Mouse (Mus musculus) forebrain, embryonic 11.5 days (tissue): ENCODE measurements around the gene Clcnka. TPM values are rescaled to one million over a fixed set of nuclear protein-coding genes. Genes with fewer than 3 reads are reported as not detected.

Experiments used
- ATAC-seq: fragments of 200-750 bp; cut with Nextera tagmentation; replicated peaks from 2 replicates; pipeline ENCODE4 v1.8.0; 2017; ENCODE audit warnings: moderate TSS enrichment; ENCODE audit not compliant: low FRiP score
- DNase-seq: peaks from one replicate; pipeline ENCODE4 v3.0.0-alpha.2; 2017; ENCODE audit warnings: low spot score
- H3K27ac ChIP-seq: fragments of 300-500 bp; sonication (generic); 2 replicates; pipeline ENCODE4 v1.5.1; 2014; ENCODE audit warnings: low read depth, low read length
- H3K27me3 ChIP-seq: fragments of 300-500 bp; sonication (generic); 2 replicates; pipeline ENCODE4 v1.6.1; 2014; ENCODE audit warnings: mild to moderate bottlenecking, low read length, mixed read lengths; ENCODE audit not compliant: control insufficient read depth, insufficient read depth
- H3K36me3 ChIP-seq: fragments of 300-500 bp; sonication (generic); 2 replicates; pipeline ENCODE4 v1.6.1; 2014; ENCODE audit warnings: mild to moderate bottlenecking, low read length, moderate library complexity, mixed read lengths; ENCODE audit not compliant: control insufficient read depth, insufficient read depth
- H3K4me1 ChIP-seq: fragments of 300-500 bp; sonication (generic); replicated peaks from 2 replicates; pipeline ENCODE4 v1.6.1; 2014; ENCODE audit warnings: low read length, mixed read lengths; ENCODE audit not compliant: control insufficient read depth, insufficient read depth
- H3K4me2 ChIP-seq: fragments of 300-500 bp; sonication (generic); 2 replicates; pipeline ENCODE4 v1.6.1; 2014; ENCODE audit warnings: low read depth, mild to moderate bottlenecking, low read length, moderate library complexity, mixed read lengths; ENCODE audit not compliant: severe bottlenecking
- H3K4me3 ChIP-seq: fragments of 300-500 bp; sonication (generic); 2 replicates; pipeline ENCODE4 v1.5.1; 2014; ENCODE audit warnings: low read depth, low read length
- H3K9ac ChIP-seq: fragments of 300-500 bp; sonication (generic); 2 replicates; pipeline ENCODE4 v1.6.1; 2014; ENCODE audit warnings: low read length
- H3K9me3 ChIP-seq: fragments of 300-500 bp; sonication (generic); 2 replicates; pipeline ENCODE4 v1.6.1; 2016; ENCODE audit warnings: low read length, mixed read lengths; ENCODE audit not compliant: control insufficient read depth
- WGBS: fragments of 180-500 bp; shearing (Covaris S2); extraction: QIAGEN DNeasy Blood & Tissue Kit; methylation state at CpG from one replicate; pipeline ENCODE4 v1.1.7; 2014; 5-methylcytosine and 5-hydroxymethylcytosine counted together
- polyA plus RNA-seq: library from polyadenylated mRNA; unstranded; fragments of >200 nt; fragmentation: Nextera tagmentation; extraction: Ambion mirVana; gene quantifications from 2 replicates; pipeline ENCODE4 v1.2.1, GENCODE M21; 2014

The Clcnka gene
- polyA plus RNA-seq, 1 experiment from 2014 or later, result 0.17 TPM

GRCm38 (mm10) chr4:141411430-141411992, 13.0 kb upstream of the Clcnka start:
- DNase-seq (no peak), ATAC-seq (no peak)
- H3K4me3 ChIP-seq, result no peak overlapping the region
- no peaks in the 10 kb centered on the region for H3K27me3 ChIP-seq
- H3K4me1 ChIP-seq, result no peaks in the 10 kb centered on the region
- H3K9me3 ChIP-seq, result no peaks in the 10 kb centered on the region
- no peaks in the 10 kb centered on the region for H3K36me3 ChIP-seq
- H3K27ac ChIP-seq, result no peak overlapping the region
- H3K4me2 ChIP-seq, result no peak overlapping the region
- 19% methylated on average over 22 of the region's 22 CpGs for WGBS
- H3K9ac ChIP-seq, result no peak overlapping the region

- H3K4me3 ChIP-seq, result no peak overlapping the region
- no peaks in the 10 kb centered on the region for H3K36me3 ChIP-seq
- no peak overlapping the region for H3K27ac ChIP-seq
- no peak overlapping the region for H3K9ac ChIP-seq
- 0 out of 2 replicates have a peak, but pooled peaks cover 2% of the 10 kb centered on the region for H3K4me1 ChIP-seq
- H3K27me3 ChIP-seq, result no peaks in the 10 kb centered on the region; the same call in 1 of the 2 replicates
- no peak overlapping the region for H3K4me2 ChIP-seq
- no peaks in the 10 kb centered on the region for H3K9me3 ChIP-seq
- ATAC-seq (no peak), DNase-seq (no peak)
- 93% methylated on average over 3 of the region's 3 CpGs for WGBS
Observed at GRCm38 (mm10) chr4:141408577-141408976, 10.1 kb upstream of the Clcnka start.

- H3K36me3 ChIP-seq, result no peaks in the 10 kb centered on the region
- H3K4me1 ChIP-seq, result 0 out of 2 replicates have a peak, but pooled peaks cover 2% of the 10 kb centered on the region
- H3K27ac ChIP-seq, result no peak overlapping the region
- H3K4me2 ChIP-seq, result no peak overlapping the region
- DNase-seq (no peak), ATAC-seq (no peak)
- 53% methylated on average over 13 of the region's 14 CpGs for WGBS
- H3K9ac ChIP-seq, result no peak overlapping the region
- H3K9me3 ChIP-seq, result no peaks in the 10 kb centered on the region
- no peak overlapping the region for H3K4me3 ChIP-seq
- no peaks in the 10 kb centered on the region; the same call in 1 of the 2 replicates for H3K27me3 ChIP-seq
Observed at GRCm38 (mm10) chr4:141406516-141407299, 8.2 kb upstream of the Clcnka start.

- no peaks in the 10 kb centered on the region for H3K9me3 ChIP-seq
- no peak for ATAC-seq
- DNase-seq, result no peak
- H3K27ac ChIP-seq, result no peak overlapping the region
- no peak overlapping the region for H3K9ac ChIP-seq
- no peaks in the 10 kb centered on the region; the same call in 1 of the 2 replicates for H3K27me3 ChIP-seq
- H3K4me3 ChIP-seq, result no peak overlapping the region
- 0 out of 2 replicates have a peak, but pooled peaks cover 2% of the 10 kb centered on the region for H3K4me1 ChIP-seq
- 85% methylated on average over 3 of the region's 3 CpGs for WGBS
- H3K4me2 ChIP-seq, result no peak overlapping the region
- no peaks in the 10 kb centered on the region for H3K36me3 ChIP-seq
Observed at GRCm38 (mm10) chr4:141405314-141405622, 6.7 kb upstream of the Clcnka start.

- DNase-seq, result peak; percentile 94
- Histone ChIP-seq H3K27me3 (no peaks in the 10 kb centered on the region; the same call in 1 of the 2 replicates), H3K9ac (no peak overlapping the region), H3K27ac (no peak overlapping the region), H3K4me1 (0 out of 2 replicates have a peak, but pooled peaks cover 2% of the 10 kb centered on the region), H3K4me3 (no peak overlapping the region), H3K4me2 (peak overlapping the region; percentile 24; the same call in 1 of the 2 replicates), H3K9me3 (no peaks in the 10 kb centered on the region), H3K36me3 (no peaks in the 10 kb centered on the region)
- peak; percentile 78 for ATAC-seq
- WGBS, result 12% methylated on average over 15 of the region's 15 CpGs
Observed at GRCm38 (mm10) chr4:141404518-141405313, 6.2 kb upstream of the Clcnka start.

GRCm38 (mm10) chr4:141400171-141400570, 1.6 kb upstream of the Clcnka start:
- Histone ChIP-seq H3K4me1 (0 out of 2 replicates have a peak, but pooled peaks cover 2% of the 10 kb centered on the region), H3K9me3 (no peaks in the 10 kb centered on the region), H3K27me3 (no peaks in the 10 kb centered on the region; the same call in 1 of the 2 replicates), H3K4me3 (no peak overlapping the region), H3K27ac (no peak overlapping the region), H3K36me3 (no peaks in the 10 kb centered on the region), H3K4me2 (no peak overlapping the region), H3K9ac (no peak overlapping the region)
- WGBS, result 90% methylated on average over 15 of the region's 15 CpGs
- ATAC-seq (no peak), DNase-seq (no peak)

GRCm38 (mm10) chr4:141397861-141398260, 663 bp downstream of the Clcnka start:
- H3K9ac ChIP-seq, result no peak overlapping the region
- H3K4me2 ChIP-seq, result no peak overlapping the region
- H3K27me3 ChIP-seq, result no peaks in the 10 kb centered on the region; the same call in 1 of the 2 replicates
- no peak for ATAC-seq
- 79% methylated on average over 12 of the region's 12 CpGs for WGBS
- H3K9me3 ChIP-seq, result no peaks in the 10 kb centered on the region
- DNase-seq, result no peak
- H3K36me3 ChIP-seq, result no peaks in the 10 kb centered on the region
- no peaks in the 10 kb centered on the region for H3K4me1 ChIP-seq
- H3K27ac ChIP-seq, result no peak overlapping the region
- no peak overlapping the region for H3K4me3 ChIP-seq

GRCm38 (mm10) chr4:141394751-141395150, 3.8 kb downstream of the Clcnka start:
- Histone ChIP-seq H3K27me3 (no peaks in the 10 kb centered on the region; the same call in 1 of the 2 replicates), H3K4me3 (no peak overlapping the region), H3K27ac (no peak overlapping the region), H3K9ac (peak overlapping the region; percentile 16; the same call in 1 of the 2 replicates), H3K4me1 (no peaks in the 10 kb centered on the region), H3K4me2 (peak overlapping the region; percentile 24; the same call in 1 of the 2 replicates), H3K9me3 (no peaks in the 10 kb centered on the region), H3K36me3 (no peaks in the 10 kb centered on the region)
- DNase-seq (no peak), ATAC-seq (no peak)
- 19% methylated on average over 15 of the region's 16 CpGs for WGBS
